Mouse (Mus musculus): Measurements from ENCODE around the gene Snrpc. TPM values are rescaled to one million over a fixed set of nuclear protein-coding genes. Genes with fewer than 3 reads are reported as not detected.

The Snrpc gene
- polyA plus RNA-seq, 2 experiments: 85.1 to 145 TPM

- Histone ChIP-seq H3K4me2 (ENCODE audit: low read depth) (peak overlapping the region; percentile 13; the same call in 1 of the 2 replicates), H3K27ac (no peak overlapping the region)
- TF ChIP-seq EP300 (IDR thresholded peaks at IDR 0.05; ENCODE audit: low read depth) (no peak), CTCF (IDR thresholded peaks at IDR 0.05; ENCODE audit: low read depth) (peak; percentile 53)
Measured at GRCm38 (mm10) chr17:27800710-27801648, 37.0 kb upstream of the Snrpc start.

GRCm38 (mm10) chr17:27803752-27804151, 34.2 kb upstream of the Snrpc start:
- WGBS (ENCODE audit: insufficient replicate concordance): 65% methylated on average over 4 of the region's 4 CpGs
- DNase-seq (ENCODE audit: low read depth in 3 of 3, low spot score in 3 of 3) (no peak), ATAC-seq (ENCODE audit: insufficient read depth) (no peak)
- Histone ChIP-seq H3K27me3 (ENCODE audit: control insufficient read depth, insufficient read depth, low read length) (no peaks in the 10 kb centered on the region), H3K27ac (no peak overlapping the region), H3K9ac (replicated peaks) (no peak overlapping the region), H3K36me3 (replicated peaks; ENCODE audit: control insufficient read depth, insufficient read depth, low read depth) (no peaks in the 10 kb centered on the region), H3K4me1 (replicated peaks; ENCODE audit: control insufficient read depth in 2 of 2, insufficient read depth in 2 of 2, low read length in 1 of 2) (peaks cover 12 to 31% of the 10 kb centered on the region in 2 experiments), H3K4me2 (ENCODE audit: low read depth) (no peak overlapping the region), H3K9me3 (ENCODE audit: control insufficient read depth, low read length) (no peaks in the 10 kb centered on the region), H3K4me3 (ENCODE audit: insufficient read depth in 1 of 2, low read depth in 2 of 2, low read length in 2 of 2) (no peak overlapping the region)
- TF ChIP-seq EP300 (IDR thresholded peaks at IDR 0.05; ENCODE audit: low read depth): no peak
- no peak for TF ChIP-seq CTCF (IDR thresholded peaks at IDR 0.05; ENCODE audit: low read depth)

More at GRCm38 (mm10) chr17:27800710-27801648, 37.0 kb upstream of the Snrpc start:
- no peak for DNase-seq (ENCODE audit: low read depth in 3 of 3, low spot score in 3 of 3)
- ATAC-seq (ENCODE audit: insufficient read depth): no peak
- Histone ChIP-seq H3K9ac (replicated peaks) (no peak overlapping the region), H3K4me3 (ENCODE audit: insufficient read depth in 1 of 2, low read depth in 2 of 2, low read length in 2 of 2) (no peak overlapping the region), H3K9me3 (ENCODE audit: control insufficient read depth, low read length) (no peaks in the 10 kb centered on the region), H3K4me1 (replicated peaks; ENCODE audit: control insufficient read depth in 2 of 2, insufficient read depth in 2 of 2, low read length in 1 of 2) (peaks cover 19 to 51% of the 10 kb centered on the region in 2 experiments), H3K36me3 (replicated peaks; ENCODE audit: control insufficient read depth, insufficient read depth, low read depth) (no peaks in the 10 kb centered on the region), H3K27me3 (ENCODE audit: control insufficient read depth, insufficient read depth, low read length) (no peaks in the 10 kb centered on the region)
- 59% methylated on average over 9 of the region's 9 CpGs for WGBS (ENCODE audit: insufficient replicate concordance)

- ATAC-seq (ENCODE audit: insufficient read depth): no peak
- no peak for DNase-seq (ENCODE audit: low read depth in 3 of 3, low spot score in 3 of 3)
- 71% methylated on average over 7 of the region's 7 CpGs for WGBS (ENCODE audit: insufficient replicate concordance)
- Histone ChIP-seq H3K9ac (replicated peaks) (no peak overlapping the region), H3K4me2 (ENCODE audit: low read depth) (no peak overlapping the region), H3K36me3 (replicated peaks; ENCODE audit: control insufficient read depth, insufficient read depth, low read depth) (no peaks in the 10 kb centered on the region), H3K27me3 (ENCODE audit: control insufficient read depth, insufficient read depth, low read length) (no peaks in the 10 kb centered on the region), H3K4me3 (ENCODE audit: insufficient read depth in 1 of 2, low read depth in 2 of 2, low read length in 2 of 2) (no peak overlapping the region), H3K27ac (no peak overlapping the region), H3K4me1 (replicated peaks; ENCODE audit: control insufficient read depth in 2 of 2, insufficient read depth in 2 of 2, low read length in 1 of 2) (peaks cover 12 to 28% of the 10 kb centered on the region in 2 experiments), H3K9me3 (ENCODE audit: control insufficient read depth, low read length) (no peaks in the 10 kb centered on the region)
- TF ChIP-seq EP300 (IDR thresholded peaks at IDR 0.05; ENCODE audit: low read depth) (no peak), CTCF (IDR thresholded peaks at IDR 0.05; ENCODE audit: low read depth) (no peak)
Measured at GRCm38 (mm10) chr17:27804156-27804690, 33.7 kb upstream of the Snrpc start.

GRCm38 (mm10) chr17:27804803-27805770, 32.9 kb upstream of the Snrpc start:
- WGBS (ENCODE audit: insufficient replicate concordance): 46% methylated on average over 10 of the region's 10 CpGs
- no peak for TF ChIP-seq CTCF (IDR thresholded peaks at IDR 0.05; ENCODE audit: low read depth)
- TF ChIP-seq EP300 (IDR thresholded peaks at IDR 0.05; ENCODE audit: low read depth): no peak
- H3K27ac ChIP-seq: no peak overlapping the region
- no peaks in the 10 kb centered on the region for H3K27me3 ChIP-seq (ENCODE audit: control insufficient read depth, insufficient read depth, low read length)
- H3K4me2 ChIP-seq (ENCODE audit: low read depth): no peak overlapping the region
- no peak overlapping the region for H3K4me3 ChIP-seq (ENCODE audit: insufficient read depth in 1 of 2, low read depth in 2 of 2, low read length in 2 of 2)
- DNase-seq (ENCODE audit: low read depth in 3 of 3, low spot score in 3 of 3) (no peak), ATAC-seq (ENCODE audit: insufficient read depth) (no peak)
- H3K4me1 ChIP-seq (replicated peaks; ENCODE audit: control insufficient read depth in 2 of 2, insufficient read depth in 2 of 2, low read length in 1 of 2): peaks cover 12 to 22% of the 10 kb centered on the region in 2 experiments
- no peaks in the 10 kb centered on the region for H3K36me3 ChIP-seq (replicated peaks; ENCODE audit: control insufficient read depth, insufficient read depth, low read depth)
- H3K9me3 ChIP-seq (ENCODE audit: control insufficient read depth, low read length): no peaks in the 10 kb centered on the region
- no peak overlapping the region for H3K9ac ChIP-seq (replicated peaks)
